Mouse (Mus musculus): ENCODE measurements around the gene 2210010C04Rik. TPM values are rescaled to one million over a fixed set of nuclear protein-coding genes. Genes with fewer than 3 reads are reported as not detected.
"Not testable (repeated sequence)": the region's sequence is repeated elsewhere in the genome, so short reads cannot be mapped to it uniquely, and the experiment has no call there.

The 2210010C04Rik gene
- polyA plus RNA-seq, 1 experiment from 2014 or later, result not detected

DNA sequence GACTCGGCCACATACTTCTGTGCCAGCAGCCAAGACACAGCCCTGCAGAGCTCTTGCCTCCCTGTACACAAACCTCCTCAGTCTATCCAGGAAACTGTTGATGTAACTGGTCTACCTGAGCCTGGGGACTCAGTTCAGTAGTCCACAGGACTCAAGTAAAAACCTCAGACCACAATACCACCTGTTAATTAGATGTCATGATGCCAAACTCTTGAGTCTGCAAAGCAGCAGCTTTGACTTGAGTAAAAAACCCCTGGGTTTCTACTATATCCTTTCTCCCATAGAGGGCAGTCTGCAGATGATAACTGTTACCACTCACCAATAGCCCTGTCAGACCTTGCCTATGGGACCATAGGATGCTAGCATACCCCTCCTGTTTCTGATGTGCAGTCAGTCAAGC is 12.7 kb upstream of the 2210010C04Rik start:
- WGBS, result 84% methylated on average over 1 of the region's 1 CpGs
- no peaks in the 10 kb centered on the region for H3K9me3 ChIP-seq

DNA sequence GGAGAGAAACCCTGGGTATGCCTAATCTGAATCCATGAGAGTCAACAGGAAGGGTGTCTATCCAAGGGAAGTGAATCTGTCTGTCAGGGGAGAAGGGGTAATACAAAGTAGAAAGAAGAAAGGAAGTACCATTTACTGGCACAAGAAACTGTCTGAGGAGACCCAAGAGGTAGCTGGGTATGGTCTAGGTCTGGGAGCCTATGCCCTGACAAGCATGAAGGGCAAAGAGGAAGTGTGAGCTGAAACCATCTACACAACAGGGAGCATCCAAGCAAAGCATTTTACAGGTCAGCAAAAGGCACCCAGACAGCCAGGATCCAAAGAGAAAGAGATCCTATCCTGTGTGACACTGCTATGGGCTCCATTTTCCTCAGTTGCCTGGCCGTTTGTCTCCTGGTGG is 11.9 kb upstream of the 2210010C04Rik start:
- Histone ChIP-seq H3K27ac (no peak overlapping the region), H3K9me3 (no peaks in the 10 kb centered on the region), H3K4me1 (no peaks in the 10 kb centered on the region), H3K4me3 (no peak overlapping the region), H3K27me3 (ENCODE audit: poor library complexity, severe bottlenecking) (no peaks in the 10 kb centered on the region), H3K36me3 (replicated peaks) (no peaks in the 10 kb centered on the region)
- 100% methylated on average over 1 of the region's 1 CpGs for WGBS
- no peak for DNase-seq (ENCODE audit: extremely low spot score, low spot score)

More for the DNA sequence above, 12.7 kb upstream of the 2210010C04Rik start:
- no peak for DNase-seq (ENCODE audit: extremely low spot score, low spot score)
- Histone ChIP-seq H3K36me3 (replicated peaks) (no peaks in the 10 kb centered on the region), H3K4me3 (no peak overlapping the region), H3K4me1 (no peaks in the 10 kb centered on the region), H3K27ac (no peak overlapping the region), H3K27me3 (ENCODE audit: poor library complexity, severe bottlenecking) (no peaks in the 10 kb centered on the region)

DNA sequence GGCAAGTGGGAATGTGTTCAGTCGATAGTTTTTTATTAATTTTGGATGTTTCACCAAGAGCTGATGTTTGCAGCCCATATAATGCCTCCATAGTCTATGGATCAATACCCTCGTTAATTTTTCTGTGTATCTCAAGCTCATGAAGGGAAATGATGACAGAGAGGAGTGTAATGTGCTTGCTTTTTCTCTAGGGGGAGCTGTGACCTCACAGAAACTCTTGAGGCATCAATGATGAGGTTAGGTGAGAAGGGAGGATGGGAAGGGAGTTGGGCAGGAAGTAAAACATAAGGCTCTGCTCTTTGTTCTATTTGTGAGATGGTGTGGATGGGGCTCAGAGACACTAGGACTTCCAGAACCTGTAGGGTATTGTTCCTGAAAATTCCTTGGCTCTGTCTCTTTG is 11.2 kb upstream of the 2210010C04Rik start:
- Histone ChIP-seq H3K36me3 (replicated peaks) (no peaks in the 10 kb centered on the region), H3K4me1 (no peaks in the 10 kb centered on the region), H3K27ac (no peak overlapping the region), H3K9me3 (no peaks in the 10 kb centered on the region), H3K4me3 (no peak overlapping the region), H3K27me3 (ENCODE audit: poor library complexity, severe bottlenecking) (no peaks in the 10 kb centered on the region)
- no peak for DNase-seq (ENCODE audit: extremely low spot score, low spot score)
- 68% methylated on average over 2 of the region's 2 CpGs for WGBS

DNA sequence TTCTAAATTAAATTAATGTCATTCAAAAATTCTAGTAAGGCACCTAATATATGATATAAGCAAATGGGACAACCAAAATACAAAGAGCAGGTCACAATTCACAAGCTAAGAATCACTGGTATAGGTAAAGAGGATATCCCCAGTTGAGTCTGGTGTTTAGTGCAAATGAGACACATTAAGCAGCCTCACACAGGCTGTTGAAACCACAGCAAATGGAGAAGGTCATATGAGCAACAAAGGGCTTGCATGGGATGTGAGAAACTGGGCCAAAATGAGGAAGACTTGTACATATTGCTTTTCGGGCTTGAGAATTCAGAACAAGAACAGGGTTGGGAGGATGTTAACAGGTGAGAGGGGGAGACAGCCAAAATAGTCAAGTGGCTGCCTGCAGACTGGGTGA is 9.4 kb upstream of the 2210010C04Rik start:
- no peak for DNase-seq (ENCODE audit: extremely low spot score, low spot score)
- Histone ChIP-seq H3K9me3 (no peaks in the 10 kb centered on the region), H3K36me3 (replicated peaks) (no peaks in the 10 kb centered on the region), H3K4me1 (no peaks in the 10 kb centered on the region), H3K27me3 (ENCODE audit: poor library complexity, severe bottlenecking) (no peaks in the 10 kb centered on the region), H3K4me3 (no peak overlapping the region), H3K27ac (no peak overlapping the region)
- WGBS, result 87% methylated on average over 1 of the region's 1 CpGs

DNA sequence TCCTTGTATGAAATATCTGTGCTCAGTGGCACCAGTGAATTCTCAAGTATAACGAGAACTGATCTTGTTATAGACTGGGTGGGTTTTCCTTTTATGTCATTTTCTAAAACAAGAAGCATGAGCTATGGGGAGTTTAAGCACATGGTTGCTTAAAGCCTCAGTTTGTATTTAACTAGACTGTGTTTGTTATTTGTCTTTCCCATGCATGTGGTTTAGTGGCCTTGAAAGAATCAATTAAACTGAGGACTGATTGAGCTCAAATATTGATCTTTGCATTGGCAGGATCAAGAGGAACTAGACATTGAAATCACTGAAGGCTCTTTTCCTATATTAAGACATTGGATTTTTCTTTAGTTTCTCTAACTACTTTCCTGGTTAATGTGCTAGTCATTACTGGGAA is 9.0 kb upstream of the 2210010C04Rik start:
- Histone ChIP-seq H3K27ac (no peak overlapping the region), H3K27me3 (ENCODE audit: poor library complexity, severe bottlenecking) (no peaks in the 10 kb centered on the region), H3K36me3 (replicated peaks) (no peaks in the 10 kb centered on the region), H3K4me1 (no peaks in the 10 kb centered on the region), H3K9me3 (no peaks in the 10 kb centered on the region), H3K4me3 (no peak overlapping the region)
- no peak for DNase-seq (ENCODE audit: extremely low spot score, low spot score)
- 89% methylated on average over 1 of the region's 1 CpGs for WGBS

DNA sequence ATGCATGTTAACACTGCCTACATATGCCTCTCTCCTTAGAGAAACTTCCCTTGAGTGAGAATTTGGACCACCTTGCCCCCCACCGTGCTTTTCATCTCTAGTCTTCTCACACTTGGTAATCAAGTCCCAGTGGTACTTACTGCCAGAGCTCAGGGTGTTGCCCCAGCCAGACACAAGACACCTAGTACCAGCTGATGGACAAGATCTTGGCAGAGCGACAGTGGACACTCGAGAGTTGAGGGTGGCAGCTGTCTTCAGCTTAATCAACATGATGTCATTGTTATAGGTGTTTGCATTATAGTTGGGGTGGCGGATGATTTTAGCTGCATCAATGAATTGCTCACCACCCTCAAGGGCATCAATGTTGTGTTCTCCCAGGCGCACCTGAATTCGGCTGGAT is 2.5 kb downstream of the 2210010C04Rik start:
- H3K4me3 ChIP-seq, result no peak overlapping the region
- no peaks in the 10 kb centered on the region for H3K4me1 ChIP-seq
- H3K27me3 ChIP-seq (ENCODE audit: poor library complexity, severe bottlenecking), result no peaks in the 10 kb centered on the region
- WGBS, result 87% methylated on average over 6 of the region's 6 CpGs
- no peaks in the 10 kb centered on the region for H3K36me3 ChIP-seq (replicated peaks)
- H3K27ac ChIP-seq, result no peak overlapping the region
- no peaks in the 10 kb centered on the region for H3K9me3 ChIP-seq
- DNase-seq (ENCODE audit: extremely low spot score, low spot score), result no peak

DNA sequence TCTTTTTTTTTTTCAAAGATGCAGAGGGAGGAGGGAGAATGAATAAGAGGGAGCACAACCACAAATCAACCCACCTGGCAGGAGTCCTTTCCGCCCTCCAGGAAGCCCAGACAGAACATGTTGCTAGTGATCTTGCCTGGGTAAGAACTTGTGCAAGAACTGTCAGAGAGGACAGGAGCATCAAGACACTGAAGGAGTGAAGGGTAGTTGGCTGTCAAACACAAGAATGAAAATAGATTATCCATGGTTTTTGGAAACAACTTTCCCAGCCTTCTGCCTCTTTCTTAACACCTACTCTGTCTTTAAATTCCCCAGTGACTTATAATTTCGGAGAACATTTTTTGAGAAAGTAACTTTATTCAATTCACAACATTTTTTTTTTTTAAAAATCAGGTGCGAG is 3.1 kb downstream of the 2210010C04Rik start:
- Histone ChIP-seq H3K27ac (no peak overlapping the region), H3K9me3 (no peaks in the 10 kb centered on the region), H3K36me3 (replicated peaks) (no peaks in the 10 kb centered on the region), H3K27me3 (ENCODE audit: poor library complexity, severe bottlenecking) (no peaks in the 10 kb centered on the region), H3K4me1 (no peaks in the 10 kb centered on the region), H3K4me3 (no peak overlapping the region)
- WGBS, result 88% methylated on average over 3 of the region's 3 CpGs
- DNase-seq (ENCODE audit: extremely low spot score, low spot score), result no peak

DNA sequence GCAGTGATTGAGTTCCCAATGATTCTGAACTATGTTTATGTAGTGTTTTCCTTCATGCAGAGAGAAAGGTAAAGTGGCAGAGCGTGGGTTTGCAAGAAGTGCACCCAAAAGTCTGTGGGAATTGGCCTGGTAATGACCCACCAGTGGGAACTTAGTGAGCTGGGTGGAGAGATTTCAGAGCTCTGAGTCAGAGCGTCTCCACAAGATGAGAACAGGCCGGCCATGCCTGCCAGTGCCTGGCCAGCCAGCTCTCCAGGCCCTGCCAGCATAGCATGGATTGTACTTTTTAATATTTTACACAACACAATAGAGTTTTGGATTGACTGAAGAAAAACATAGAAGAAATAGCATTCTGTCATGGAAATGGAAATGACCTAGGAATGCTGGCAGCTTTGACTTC is 4.5 kb downstream of the 2210010C04Rik start:
- H3K9me3 ChIP-seq, result no peaks in the 10 kb centered on the region
- 87% methylated on average over 3 of the region's 3 CpGs for WGBS
- H3K27me3 ChIP-seq (ENCODE audit: poor library complexity, severe bottlenecking), result no peaks in the 10 kb centered on the region
- H3K27ac ChIP-seq, result no peak overlapping the region
- no peaks in the 10 kb centered on the region for H3K4me1 ChIP-seq
- no peak for DNase-seq (ENCODE audit: extremely low spot score, low spot score)
- H3K36me3 ChIP-seq (replicated peaks), result no peaks in the 10 kb centered on the region
- H3K4me3 ChIP-seq, result no peak overlapping the region

DNA sequence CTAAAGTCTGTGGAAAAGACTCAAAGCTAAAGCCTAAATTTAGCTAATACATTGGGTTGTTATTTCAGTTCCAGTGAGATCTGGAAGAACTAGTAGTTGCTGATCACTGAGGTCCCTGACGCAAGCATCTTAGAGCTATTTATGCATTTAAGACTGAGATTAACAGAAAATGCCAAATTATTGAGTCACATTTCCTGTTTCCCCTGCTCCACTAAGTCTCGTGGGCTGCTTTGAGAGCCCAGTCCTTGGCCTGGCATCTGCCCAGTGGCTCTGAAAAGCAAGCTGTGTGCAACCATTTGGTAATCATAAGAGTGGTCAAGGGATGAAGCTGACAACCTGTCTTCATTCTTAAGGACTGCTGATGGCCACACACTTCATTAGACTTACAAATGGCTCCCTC is 8.3 kb downstream of the 2210010C04Rik start:
- Histone ChIP-seq H3K4me3 (no peak overlapping the region), H3K27ac (no peak overlapping the region), H3K27me3 (ENCODE audit: poor library complexity, severe bottlenecking) (no peaks in the 10 kb centered on the region), H3K4me1 (no peaks in the 10 kb centered on the region), H3K36me3 (replicated peaks) (no peaks in the 10 kb centered on the region), H3K9me3 (no peaks in the 10 kb centered on the region)
- WGBS, result 50% methylated on average over 2 of the region's 2 CpGs
- DNase-seq (ENCODE audit: extremely low spot score, low spot score), result no peak

DNA sequence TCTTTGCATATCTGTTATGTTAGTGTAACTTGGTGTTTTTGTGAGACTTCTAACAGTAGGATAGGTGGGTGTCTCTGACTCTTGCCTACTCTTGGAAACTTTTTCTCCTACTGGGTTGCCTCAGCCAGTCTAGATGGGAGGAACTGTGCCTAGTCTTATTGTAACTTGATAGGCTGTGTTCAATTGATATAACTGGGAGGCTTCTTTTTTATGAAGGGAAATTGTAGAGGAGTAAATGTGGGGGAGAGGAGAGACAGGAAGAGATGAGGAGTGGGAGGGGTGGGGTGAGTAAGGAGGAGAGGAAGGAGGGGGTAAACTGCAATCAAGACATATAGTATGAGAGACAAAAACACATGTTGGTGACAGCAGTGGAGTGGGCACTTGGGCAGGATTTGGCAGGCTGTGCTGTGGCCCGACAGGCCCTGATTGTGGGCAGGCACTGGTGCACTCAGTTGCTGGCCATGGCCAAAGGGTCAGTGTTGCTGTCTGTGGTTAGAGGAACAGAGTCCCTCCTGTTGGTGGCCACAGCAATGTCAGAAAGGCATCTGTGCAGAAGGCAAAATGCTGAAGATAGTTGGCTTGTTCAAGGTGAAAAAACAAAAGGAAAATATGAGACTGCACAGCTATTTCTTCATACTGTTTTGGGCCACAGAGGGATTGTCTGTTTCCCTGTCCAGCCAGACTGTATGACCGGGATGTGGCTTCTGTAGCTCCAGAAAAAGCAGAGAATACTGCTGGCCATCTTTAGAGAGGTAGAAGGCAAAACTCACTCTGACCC is 9.2 kb downstream of the 2210010C04Rik start:
- DNase-seq (ENCODE audit: extremely low spot score, low spot score), result no peak
- Histone ChIP-seq H3K4me1 (no peaks in the 10 kb centered on the region), H3K27me3 (ENCODE audit: poor library complexity, severe bottlenecking) (no peaks in the 10 kb centered on the region), H3K4me3 (no peak overlapping the region), H3K9me3 (no peaks in the 10 kb centered on the region), H3K36me3 (replicated peaks) (no peaks in the 10 kb centered on the region), H3K27ac (no peak overlapping the region)
- 83% methylated on average over 2 of the region's 2 CpGs for WGBS

DNA sequence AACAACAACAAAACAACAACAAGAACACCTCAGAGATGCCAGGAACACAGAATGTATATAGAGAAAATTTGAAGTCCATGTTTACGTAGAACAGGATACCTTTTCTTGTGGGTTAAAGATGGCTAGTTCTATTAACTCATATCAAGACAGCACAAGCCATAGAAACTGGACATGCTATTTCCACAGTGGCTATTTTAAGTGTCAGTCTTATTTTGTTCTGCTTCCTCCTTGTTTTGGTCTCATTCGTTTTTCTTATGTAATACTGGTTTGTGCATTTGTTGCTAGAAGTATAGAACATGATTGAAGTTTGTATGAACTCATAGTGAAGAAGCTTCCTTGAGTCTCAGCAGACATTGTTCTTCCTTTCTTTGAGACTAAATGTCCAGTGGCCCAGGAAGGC is 16.2 kb downstream of the 2210010C04Rik start:
- Histone ChIP-seq H3K4me1 (no peaks in the 10 kb centered on the region), H3K27me3 (ENCODE audit: poor library complexity, severe bottlenecking) (no peaks in the 10 kb centered on the region), H3K36me3 (replicated peaks) (no peaks in the 10 kb centered on the region), H3K9me3 (no peaks in the 10 kb centered on the region), H3K4me3 (no peak overlapping the region), H3K27ac (no peak overlapping the region)
- 78% methylated on average over 2 of the region's 2 CpGs for WGBS
- no peak for DNase-seq (ENCODE audit: extremely low spot score, low spot score)

DNA sequence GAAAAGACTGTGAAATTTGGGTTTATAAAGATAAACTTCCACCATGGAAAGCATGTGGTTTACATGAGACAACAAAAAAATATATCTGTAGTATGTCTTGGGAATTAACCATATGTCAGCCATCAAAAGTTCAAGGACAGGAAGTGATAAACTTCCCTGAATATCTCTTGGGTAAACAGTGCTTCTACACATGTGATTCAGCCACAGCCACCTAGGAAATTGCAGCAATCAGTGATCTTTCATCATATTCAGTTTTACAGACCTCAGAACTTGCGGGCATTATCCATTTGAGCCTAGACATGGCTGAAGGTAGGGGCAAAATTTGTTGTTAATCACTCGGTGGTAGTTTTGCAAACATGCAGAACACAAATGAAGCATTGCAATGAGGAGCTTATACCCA is 16.7 kb downstream of the 2210010C04Rik start:
- no peaks in the 10 kb centered on the region for H3K27me3 ChIP-seq (ENCODE audit: poor library complexity, severe bottlenecking)
- no peaks in the 10 kb centered on the region for H3K4me1 ChIP-seq
- no peak overlapping the region for H3K27ac ChIP-seq
- no peak overlapping the region for H3K4me3 ChIP-seq
- no peak for DNase-seq (ENCODE audit: extremely low spot score, low spot score)
- WGBS, result 81% methylated on average over 2 of the region's 2 CpGs
- H3K36me3 ChIP-seq (replicated peaks), result no peaks in the 10 kb centered on the region
- no peaks in the 10 kb centered on the region for H3K9me3 ChIP-seq

DNA sequence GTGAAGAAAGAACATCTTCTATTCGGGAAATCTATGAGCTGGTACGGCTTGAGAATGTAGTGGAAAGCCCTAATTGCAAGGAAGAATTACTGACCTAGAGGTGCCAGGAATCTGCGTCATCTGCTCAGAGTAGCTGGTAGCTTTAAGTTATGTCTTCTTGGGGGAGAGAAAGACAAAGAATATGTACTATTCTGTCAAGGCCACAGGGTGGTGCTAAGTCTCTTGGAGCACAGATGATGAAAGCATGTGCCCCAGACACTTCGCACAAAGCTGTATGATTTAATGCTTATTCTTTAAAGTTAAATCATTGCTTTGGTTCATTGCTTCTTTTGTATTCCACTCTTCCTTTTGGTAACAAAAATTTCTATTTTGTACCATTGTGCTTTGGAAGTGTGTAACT is 20.2 kb downstream of the 2210010C04Rik start:
- Histone ChIP-seq H3K4me1 (no peaks in the 10 kb centered on the region), H3K4me3 (no peak overlapping the region), H3K27me3 (ENCODE audit: poor library complexity, severe bottlenecking) (no peaks in the 10 kb centered on the region), H3K9me3 (no peaks in the 10 kb centered on the region), H3K27ac (no peak overlapping the region), H3K36me3 (replicated peaks) (no peaks in the 10 kb centered on the region)
- no peak for DNase-seq (ENCODE audit: extremely low spot score, low spot score)
- 80% methylated on average over 4 of the region's 4 CpGs for WGBS

DNA sequence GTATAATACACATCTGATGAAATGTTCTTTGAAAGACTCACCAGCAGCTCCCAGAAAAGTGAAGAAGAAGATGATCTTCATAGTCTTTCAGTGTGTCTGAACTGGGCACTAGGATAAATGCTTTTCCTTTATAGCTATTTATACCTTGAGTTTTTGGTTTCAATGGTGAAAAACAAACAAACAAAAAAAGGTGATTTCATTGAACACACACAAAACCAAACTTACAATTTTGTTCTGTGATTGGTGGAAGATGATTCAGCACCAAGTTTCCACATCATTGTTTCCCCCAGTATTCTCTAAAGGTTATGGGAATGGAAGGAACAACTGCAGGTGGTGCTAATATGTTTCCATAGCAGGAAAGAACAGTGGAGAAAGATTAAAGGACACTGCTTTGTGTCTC is 35.9 kb downstream of the 2210010C04Rik start, which contains the start of gene Gm2663:
TSS of gene Gm2663 (minus strand) at position 101 of the 400 bp plus-strand sequence.
- not testable (repeated sequence) for DNase-seq (ENCODE audit: extremely low spot score, low spot score); H3K36me3 ChIP-seq (replicated peaks); H3K27ac ChIP-seq; H3K4me3 ChIP-seq; H3K4me1 ChIP-seq; H3K27me3 ChIP-seq (ENCODE audit: poor library complexity, severe bottlenecking); H3K9me3 ChIP-seq
